Mouse (Mus musculus) bone marrow, adult 2 months (tissue): ENCODE measurements around the gene Prkcb.

Experiments used
- CTCF ChIP-seq: fragments of 200-500 bp; IDR thresholded peaks from 2 replicates; pipeline ENCODE4 v1.5.1; 2011; ENCODE audit warnings: low read length, control low read depth; ENCODE audit not compliant: control insufficient read depth, insufficient read depth
- POLR2A ChIP-seq: fragments of 200-500 bp; IDR thresholded peaks from 2 replicates; pipeline ENCODE4 v1.6.1; 2011; ENCODE audit warnings: low read depth, mild to moderate bottlenecking, control low read depth, low read length, borderline replicate concordance; ENCODE audit not compliant: control insufficient read depth

DNA sequence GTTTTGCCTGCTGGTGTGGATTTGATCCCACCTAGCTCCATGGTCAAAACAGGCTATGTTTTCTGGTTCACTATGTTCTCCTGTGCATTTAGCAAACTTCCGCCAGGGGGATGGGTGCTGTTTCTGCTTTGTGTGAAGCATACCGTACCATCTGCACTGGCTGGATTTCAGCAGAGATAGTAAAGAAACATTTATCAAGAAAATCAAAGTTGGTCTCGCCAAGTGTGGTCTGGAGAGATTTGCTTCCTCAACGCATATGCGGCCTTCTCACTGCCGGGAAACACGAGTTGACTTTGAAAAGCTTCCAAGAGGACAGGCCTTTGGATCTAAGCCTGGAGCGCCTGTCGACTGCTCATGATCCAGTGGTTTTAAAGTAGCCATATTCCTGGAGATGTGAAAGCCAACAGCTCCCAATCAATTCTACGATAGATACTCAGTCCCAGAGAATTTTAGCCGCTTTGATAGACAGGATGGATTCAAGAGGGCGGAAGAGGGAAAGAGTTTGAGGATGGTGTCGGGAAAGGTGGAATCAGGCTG, 223.9 kb downstream of the Prkcb start:
- TF ChIP-seq CTCF (no peak), POLR2A (no peak)
